Mouse (Mus musculus) left cerebral cortex, adult 8-10 months (tissue): ENCODE data around the gene Ddr1. TPM values are rescaled to one million over a fixed set of nuclear protein-coding genes. Genes with fewer than 3 reads are reported as not detected.

Experiments used
- DNase-seq, 2 experiments: peaks; one replicate each; pipeline ENCODE4 v3.0.0; 2022; ENCODE audit warnings: low spot score in 2 of 2
- total RNA-seq, 4 experiments: library from RNA; stranded (reverse); gene quantifications; 2 replicates each; pipeline ENCODE4 v1.2.4; 2022

The Ddr1 gene
- total RNA-seq, 4 experiments from 2014 or later, result 62.0 to 76.7 (median 65.9) TPM

- no peak for DNase-seq
Observed at GRCm38 (mm10) chr17:35721676-35722075, 17.3 kb upstream of the Ddr1 start.

- DNase-seq, result peak in 1 of 2 experiments; percentile 64
Observed at GRCm38 (mm10) chr17:35720340-35720727, 15.9 kb upstream of the Ddr1 start.

GRCm38 (mm10) chr17:35719616-35720339 lies 15.4 kb upstream of the Ddr1 start:
- DNase-seq, result no peak

- DNase-seq, result no peak
Observed at GRCm38 (mm10) chr17:35717080-35717479, 12.7 kb upstream of the Ddr1 start.

GRCm38 (mm10) chr17:35716114-35716513 lies 11.7 kb upstream of the Ddr1 start:
- no peak for DNase-seq

GRCm38 (mm10) chr17:35710705-35711347 lies 6.4 kb upstream of the Ddr1 start:
- no peak for DNase-seq

GRCm38 (mm10) chr17:35708611-35709010 lies 4.2 kb upstream of the Ddr1 start:
- no peak for DNase-seq

- DNase-seq, result no peak
Observed at GRCm38 (mm10) chr17:35707929-35708328, 3.5 kb upstream of the Ddr1 start.

GRCm38 (mm10) chr17:35705836-35706235 lies 1.4 kb upstream of the Ddr1 start:
- no peak for DNase-seq

GRCm38 (mm10) chr17:35703751-35704271 lies 610 bp downstream of the Ddr1 start:
- no peak for DNase-seq

- DNase-seq, result no peak
Observed at GRCm38 (mm10) chr17:35703065-35703464, 1.4 kb downstream of the Ddr1 start.

- no peak for DNase-seq
Observed at GRCm38 (mm10) chr17:35702605-35703004, 1.8 kb downstream of the Ddr1 start.

GRCm38 (mm10) chr17:35701978-35702461 lies 2.4 kb downstream of the Ddr1 start:
- no peak for DNase-seq

GRCm38 (mm10) chr17:35701203-35701977 lies 3.0 kb downstream of the Ddr1 start:
- DNase-seq, result no peak

- peak; percentile 71 to 85 for DNase-seq
Observed at GRCm38 (mm10) chr17:35700371-35700961, 4.0 kb downstream of the Ddr1 start.

- DNase-seq, result peak; percentile 50 to 75
Observed at GRCm38 (mm10) chr17:35699919-35700318, 4.5 kb downstream of the Ddr1 start.

- DNase-seq, result no peak
Observed at GRCm38 (mm10) chr17:35698501-35698883, 5.9 kb downstream of the Ddr1 start.

GRCm38 (mm10) chr17:35697759-35698500 lies 6.5 kb downstream of the Ddr1 start:
- DNase-seq, result peak; percentile 44 to 76

- no peak for DNase-seq
Observed at GRCm38 (mm10) chr17:35697429-35697758, 7.0 kb downstream of the Ddr1 start.

GRCm38 (mm10) chr17:35696691-35697090 lies 7.7 kb downstream of the Ddr1 start:
- no peak for DNase-seq

GRCm38 (mm10) chr17:35695289-35695688 lies 9.1 kb downstream of the Ddr1 start:
- no peak for DNase-seq
